Mouse (Mus musculus) ES-Bruce4 (cell line): ENCODE results near the gene Flt3l.

ENCODE experiments used
- CTCF ChIP-seq: IDR thresholded peaks from one replicate; pipeline ENCODE4 v1.8.1; 2011; ENCODE audit warnings: low read depth, low read length
- POLR2A ChIP-seq: IDR thresholded peaks from one replicate; pipeline ENCODE4 v1.8.1; 2011; ENCODE audit warnings: low read length; ENCODE audit not compliant: insufficient read depth

GRCm38 (mm10) chr7:45147899-45148298 lies 11.7 kb upstream of the Flt3l start:
- TF ChIP-seq CTCF = no peak
- TF ChIP-seq POLR2A = no peak
